Mouse (Mus musculus) megakaryocyte progenitor cell, adult 5-6 weeks (primary cell): ENCODE results near the gene Ifi35. TPM values are rescaled to one million over a fixed set of nuclear protein-coding genes. Genes with fewer than 3 reads are reported as not detected.

Source experiments
- total RNA-seq, 2 experiments: library from RNA; stranded (forward) in 1 of 2; stranded (reverse) in 1 of 2; fragments of 157-497, 149-512 nt in 1 of 2; fragments of 200-1000 nt in 1 of 2; gene quantifications; 2 replicates each; pipeline versions ENCODE4 v1.2.3 to v1.2.4; 2015 to 2017

Gene Ifi35
- total RNA-seq, 2 experiments from 2014 or later, result 27.2 to 31.1 TPM

Other genes starting within 250 kb of the Ifi35 start
- gene Ezh1, start 221.9 kb upstream of the Ifi35 start, total RNA-seq (2015), result 13.8 and 15.8 TPM in 2 replicates
- gene Ezh1, start 221.9 kb upstream of the Ifi35 start, total RNA-seq (2017), result 13.2 and 15.8 TPM in 2 replicates
- gene Ramp2, start 202.4 kb upstream of the Ifi35 start, total RNA-seq (2015), result 0.88 TPM in 1 of 2 replicates, not detected in the other
- 1.9 TPM in 1 of 2 replicates, not detected in the other for gene Ramp2, start 202.4 kb upstream of the Ifi35 start, total RNA-seq (2017)
- gene Vps25, start 194.7 kb upstream of the Ifi35 start, total RNA-seq (2015), result 261 and 263 TPM in 2 replicates
- 70.4 and 86.9 TPM in 2 replicates for gene Vps25, start 194.7 kb upstream of the Ifi35 start, total RNA-seq (2017)
- not detected in 2 replicates for gene Wnk4, start 187.8 kb upstream of the Ifi35 start, total RNA-seq (2015)
- not detected in 2 replicates for gene Wnk4, start 187.8 kb upstream of the Ifi35 start, total RNA-seq (2017)
- 1.1 and 2.0 TPM in 2 replicates for gene Cntd1, start 169.4 kb upstream of the Ifi35 start, total RNA-seq (2015)
- gene Cntd1, start 169.4 kb upstream of the Ifi35 start, total RNA-seq (2017), result 1.2 and 1.3 TPM in 2 replicates
- 74.0 and 91.0 TPM in 2 replicates for gene Coa3, start 169.3 kb upstream of the Ifi35 start, total RNA-seq (2015)
- 43.7 and 47.8 TPM in 2 replicates for gene Coa3, start 169.3 kb upstream of the Ifi35 start, total RNA-seq (2017)
- gene Becn1, start 146.1 kb upstream of the Ifi35 start, total RNA-seq (2015), result 49.8 and 61.2 TPM in 2 replicates
- 161 and 166 TPM in 2 replicates for gene Becn1, start 146.1 kb upstream of the Ifi35 start, total RNA-seq (2017)
- 208 and 220 TPM in 2 replicates for gene Psme3, start 132.2 kb upstream of the Ifi35 start, total RNA-seq (2015)
- 116 and 120 TPM in 2 replicates for gene Psme3, start 132.2 kb upstream of the Ifi35 start, total RNA-seq (2017)
- 1.5 and 2.0 TPM in 2 replicates for gene Aoc2, start 123.3 kb upstream of the Ifi35 start, total RNA-seq (2015)
- gene Aoc2, start 123.3 kb upstream of the Ifi35 start, total RNA-seq (2017), result 0.75 and 1.6 TPM in 2 replicates
- 0.15 and 0.29 TPM in 2 replicates for gene Aoc3, start 117.8 kb upstream of the Ifi35 start, total RNA-seq (2015)
- gene Aoc3, start 117.8 kb upstream of the Ifi35 start, total RNA-seq (2017), result not detected in 2 replicates
- gene G6pc, start 80.8 kb upstream of the Ifi35 start, total RNA-seq (2015), result not detected in 2 replicates
- not detected in 2 replicates for gene G6pc, start 80.8 kb upstream of the Ifi35 start, total RNA-seq (2017)
- 41.4 and 52.1 TPM in 2 replicates for gene Aarsd1, start 30.8 kb upstream of the Ifi35 start, total RNA-seq (2015)
- 77.8 and 79.3 TPM in 2 replicates for gene Aarsd1, start 30.8 kb upstream of the Ifi35 start, total RNA-seq (2017)
- 3.9 and 5.4 TPM in 2 replicates for gene Gm27029, start 23.6 kb upstream of the Ifi35 start, total RNA-seq (2015)
- 0.25 and 1.6 TPM in 2 replicates for gene Gm27029, start 23.6 kb upstream of the Ifi35 start, total RNA-seq (2017)
- gene Rundc1, start 23.3 kb upstream of the Ifi35 start, total RNA-seq (2015), result 3.3 and 4.1 TPM in 2 replicates
- 4.5 and 4.7 TPM in 2 replicates for gene Rundc1, start 23.3 kb upstream of the Ifi35 start, total RNA-seq (2017)
- 0.17 and 0.42 TPM in 2 replicates for gene Ptges3l, start 23.1 kb upstream of the Ifi35 start, total RNA-seq (2015)
- 0.71 and 4.1 TPM in 2 replicates for gene Ptges3l, start 23.1 kb upstream of the Ifi35 start, total RNA-seq (2017)
- 500 and 587 TPM in 2 replicates for gene Rpl27, start 6.1 kb upstream of the Ifi35 start, total RNA-seq (2015)
- 3,389 and 3,728 TPM in 2 replicates for gene Rpl27, start 6.1 kb upstream of the Ifi35 start, total RNA-seq (2017)
- 2.0 and 3.9 TPM in 2 replicates for gene Rnd2, start 16.6 kb downstream of the Ifi35 start, total RNA-seq (2015)
- 1.00 and 3.9 TPM in 2 replicates for gene Rnd2, start 16.6 kb downstream of the Ifi35 start, total RNA-seq (2017)
- gene Vat1, start 17.8 kb downstream of the Ifi35 start, total RNA-seq (2015), result 83.6 and 92.8 TPM in 2 replicates
- 47.9 and 50.0 TPM in 2 replicates for gene Vat1, start 17.8 kb downstream of the Ifi35 start, total RNA-seq (2017)
- 25.1 and 31.4 TPM in 2 replicates for gene Brca1, start 103.5 kb downstream of the Ifi35 start, total RNA-seq (2015)
- gene Brca1, start 103.5 kb downstream of the Ifi35 start, total RNA-seq (2017), result 36.0 and 47.2 TPM in 2 replicates
- gene Nbr1, start 103.7 kb downstream of the Ifi35 start, total RNA-seq (2015), result 28.1 and 33.7 TPM in 2 replicates
- 40.9 and 46.7 TPM in 2 replicates for gene Nbr1, start 103.7 kb downstream of the Ifi35 start, total RNA-seq (2017)
- gene Tmem106a, start 133.8 kb downstream of the Ifi35 start, total RNA-seq (2015), result 2.7 and 3.7 TPM in 2 replicates
- gene Tmem106a, start 133.8 kb downstream of the Ifi35 start, total RNA-seq (2017), result 1.2 and 5.0 TPM in 2 replicates
- not detected in 2 replicates for gene Gm11634, start 150.8 kb downstream of the Ifi35 start, total RNA-seq (2015)
- not detected in 2 replicates for gene Gm11634, start 150.8 kb downstream of the Ifi35 start, total RNA-seq (2017)
- gene Rdm1, start 178.8 kb downstream of the Ifi35 start, total RNA-seq (2015), result 9.8 and 12.7 TPM in 2 replicates
- 13.2 and 13.7 TPM in 2 replicates for gene Rdm1, start 178.8 kb downstream of the Ifi35 start, total RNA-seq (2017)
- 1.1 and 1.9 TPM in 2 replicates for gene Arl4d, start 217.1 kb downstream of the Ifi35 start, total RNA-seq (2015)
- 0.75 and 1.0 TPM in 2 replicates for gene Arl4d, start 217.1 kb downstream of the Ifi35 start, total RNA-seq (2017)